Mouse (Mus musculus) bone marrow, adult 2 months (tissue): ENCODE measurements around the gene Sh2d1a.

ENCODE experiments used
- CTCF ChIP-seq: fragments of 200-500 bp; IDR thresholded peaks from 2 replicates; pipeline ENCODE4 v1.5.1; 2011; ENCODE audit warnings: low read length, control low read depth; ENCODE audit not compliant: control insufficient read depth, insufficient read depth
- POLR2A ChIP-seq: fragments of 200-500 bp; IDR thresholded peaks from 2 replicates; pipeline ENCODE4 v1.6.1; 2011; ENCODE audit warnings: low read depth, mild to moderate bottlenecking, control low read depth, low read length, borderline replicate concordance; ENCODE audit not compliant: control insufficient read depth

DNA sequence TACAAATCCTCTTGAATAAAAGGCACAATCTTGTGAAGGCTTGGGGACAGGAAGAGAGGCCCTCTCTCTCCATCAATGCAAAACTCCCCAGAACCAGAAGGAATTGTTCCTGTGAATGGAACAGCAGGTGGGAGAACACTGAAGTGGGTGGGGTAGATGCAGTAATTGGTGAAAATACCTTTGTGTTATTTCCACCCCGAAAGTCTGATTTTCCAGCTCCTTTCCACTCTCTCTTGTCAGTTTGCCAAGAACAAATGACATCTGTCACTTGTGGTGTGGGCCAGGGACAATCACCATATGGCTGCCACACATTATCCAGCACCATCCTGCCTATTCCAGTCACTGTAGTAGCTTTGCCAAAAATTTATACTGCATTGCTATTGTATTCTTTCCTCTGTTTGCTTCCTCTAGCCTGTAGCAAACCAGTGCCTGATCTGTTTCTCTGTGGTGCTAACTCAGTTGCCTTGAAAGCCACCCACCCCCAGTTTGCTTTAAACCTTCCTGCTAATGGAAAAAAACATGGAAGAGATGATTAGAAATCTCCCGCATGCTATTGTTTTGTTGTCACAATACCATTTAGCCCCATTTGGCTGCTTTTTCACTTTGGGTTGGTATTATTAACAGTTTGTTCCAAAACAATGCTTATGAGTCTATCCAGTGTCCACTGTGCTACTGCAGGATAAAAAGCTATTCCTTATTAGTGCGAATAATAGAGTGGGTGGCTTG lies 37.9 kb downstream of the Sh2d1a start:
- no peak for TF ChIP-seq CTCF
- no peak for TF ChIP-seq POLR2A
